Mouse (Mus musculus): Measurements from ENCODE around the gene Cldn22.

- no peak for TF ChIP-seq CEBPB (IDR thresholded peaks at IDR 0.05; ENCODE audit: low read depth)
- no peak for TF ChIP-seq CTCF (IDR thresholded peaks at IDR 0.05; ENCODE audit: control insufficient read depth, insufficient read depth, insufficient read length)
- TF ChIP-seq MAX (IDR thresholded peaks at IDR 0.05) = no peak
Measured at GRCm38 (mm10) chr8:47833944-47834343, 9.7 kb downstream of the Cldn22 start.

All from C2C12 (cell line).